Mouse (Mus musculus): Measurements from ENCODE around the gene Gm4787.

- TF ChIP-seq CTCF (IDR thresholded peaks at IDR 0.05) (no peak), EP300 (IDR thresholded peaks at IDR 0.05) (no peak)
Measured at GRCm38 (mm10) chr12:81333841-81334240, 45.4 kb downstream of the Gm4787 start.

Data from lung, postnatal 0 days (tissue).